Mouse (Mus musculus) CH12.LX (cell line): ENCODE measurements around the gene Gm15557. TPM values are rescaled to one million over a fixed set of nuclear protein-coding genes. Genes with fewer than 3 reads are reported as not detected.

Experiments
- DNase-seq: peaks from one replicate; pipeline ENCODE4 v3.0.0-alpha.2; 2013; ENCODE audit errors: extremely low read depth
- H3K27ac ChIP-seq: 2 replicates; pipeline ENCODE4 v1.5.1; 2012; ENCODE audit warnings: low read depth, mild to moderate bottlenecking, control low read depth, moderate library complexity; ENCODE audit not compliant: insufficient read depth
- H3K27me3 ChIP-seq: replicated peaks from 2 replicates; pipeline ENCODE3; 2012; ENCODE audit warnings: inconsistent platforms
- H3K36me3 ChIP-seq, 2 experiments: replicated peaks in 1 of 2; 2 replicates each; pipeline versions ENCODE3 to v1.6.1; 2012; ENCODE audit warnings: inconsistent platforms in 1 of 2, low read length in 1 of 2, mild to moderate bottlenecking in 1 of 2, mixed read lengths in 1 of 2, moderate library complexity in 1 of 2; ENCODE audit not compliant: control insufficient read depth in 1 of 2, insufficient read depth in 1 of 2
- H3K4me1 ChIP-seq, 2 experiments: 2 replicates each; pipeline ENCODE4 v1.6.1; 2012; ENCODE audit warnings: inconsistent platforms in 1 of 2, moderate library complexity in 1 of 2; ENCODE audit not compliant: insufficient read depth in 2 of 2, control insufficient read depth in 1 of 2
- H3K4me2 ChIP-seq: 2 replicates; pipeline ENCODE4 v1.6.1; 2012; ENCODE audit warnings: low read depth, mild to moderate bottlenecking, control low read depth; ENCODE audit not compliant: poor library complexity, insufficient read depth, severe bottlenecking
- H3K4me3 ChIP-seq, 3 experiments: fragments of 150-350 bp in 1 of 3; sonication (generic) in 1 of 3; replicated peaks in 1 of 3; 2 replicates each; pipeline versions ENCODE3 to v1.5.1; 2011 to 2012; ENCODE audit warnings: low read depth in 2 of 3, low read length in 2 of 3, mild to moderate bottlenecking in 2 of 3, moderate library complexity in 2 of 3, control low read depth in 1 of 3, improper control_type of control experiment in 1 of 3, inconsistent platforms in 1 of 3, mixed read lengths in 1 of 3; ENCODE audit not compliant: poor library complexity in 1 of 3
- H3K79me2 ChIP-seq: replicated peaks from 2 replicates; pipeline ENCODE4 v1.6.1; 2012; ENCODE audit warnings: mild to moderate bottlenecking, moderate library complexity; ENCODE audit not compliant: control insufficient read depth, poor library complexity, insufficient read depth, severe bottlenecking; ENCODE audit errors: extremely low read depth
- H3K9ac ChIP-seq: 2 replicates; pipeline ENCODE4 v1.6.1; 2012; ENCODE audit warnings: low read depth, mild to moderate bottlenecking, control low read depth, moderate library complexity; ENCODE audit not compliant: insufficient read depth
- H3K9me3 ChIP-seq: replicated peaks from 2 replicates; pipeline ENCODE3; 2012; ENCODE audit warnings: low read length, inconsistent platforms, mixed read lengths
- CHD1 ChIP-seq: IDR thresholded peaks from 2 replicates; pipeline ENCODE4 v1.6.1; 2012; ENCODE audit warnings: low read depth, low read length, improper control_type of control experiment, inconsistent platforms
- CHD2 ChIP-seq: IDR thresholded peaks from 2 replicates; pipeline ENCODE4 v1.6.1; 2011; ENCODE audit warnings: low read length, improper control_type of control experiment
- CTCF ChIP-seq, 2 experiments: IDR thresholded peaks in 1 of 2; conservative IDR thresholded peaks in 1 of 2; 2 replicates each; pipeline ENCODE4 v1.5.1; 2011 to 2012; ENCODE audit warnings: low read depth in 2 of 2, low read length in 2 of 2, improper control_type of control experiment in 1 of 2, inconsistent platforms in 1 of 2, mild to moderate bottlenecking in 1 of 2, moderate library complexity in 1 of 2
- E2F4 ChIP-seq: IDR thresholded peaks from 2 replicates; pipeline ENCODE4 v1.6.1; 2011; ENCODE audit warnings: low read depth, low read length, improper control_type of control experiment; ENCODE audit not compliant: insufficient replicate concordance
- EP300 ChIP-seq: IDR thresholded peaks from 2 replicates; pipeline ENCODE4 v1.6.1; 2011; ENCODE audit warnings: low read length, improper control_type of control experiment
- MAZ ChIP-seq: IDR thresholded peaks from 2 replicates; pipeline ENCODE4 v1.6.1; 2012; ENCODE audit warnings: low read depth, mild to moderate bottlenecking, inconsistent platforms, low read length, improper control_type of control experiment, moderate library complexity
- MYC ChIP-seq: IDR thresholded peaks from 2 replicates; pipeline ENCODE4 v1.6.1; 2011; ENCODE audit warnings: low read depth, mild to moderate bottlenecking, improper control_type of control experiment, low read length
- NELFE ChIP-seq: IDR thresholded peaks from 2 replicates; pipeline ENCODE4 v1.6.1; 2011; ENCODE audit warnings: low read depth, low read length, improper control_type of control experiment
- POLR2A ChIP-seq: IDR thresholded peaks from 2 replicates; pipeline ENCODE4 v1.6.1; 2011; ENCODE audit warnings: low read depth, mild to moderate bottlenecking, improper control_type of control experiment, low read length
- RAD21 ChIP-seq: IDR thresholded peaks from 2 replicates; pipeline ENCODE4 v1.6.1; 2011; ENCODE audit warnings: low read depth, mild to moderate bottlenecking, low read length, improper control_type of control experiment, moderate library complexity
- RCOR1 ChIP-seq: conservative IDR thresholded peaks from 2 replicates; pipeline ENCODE4 v1.6.1; 2012; ENCODE audit warnings: low read depth, mild to moderate bottlenecking, inconsistent platforms, low read length, improper control_type of control experiment
- SIN3A ChIP-seq: IDR thresholded peaks from 2 replicates; pipeline ENCODE4 v1.6.1; 2012; ENCODE audit warnings: low read length, improper control_type of control experiment, inconsistent platforms
- SMC3 ChIP-seq: IDR thresholded peaks from 2 replicates; pipeline ENCODE4 v1.6.1; 2011; ENCODE audit warnings: low read depth, low read length, improper control_type of control experiment
- UBTF ChIP-seq: IDR thresholded peaks from 2 replicates; pipeline ENCODE4 v1.6.1; 2012; ENCODE audit warnings: low read depth, mild to moderate bottlenecking, inconsistent platforms, low read length, improper control_type of control experiment, moderate library complexity
- USF1 ChIP-seq: IDR thresholded peaks from 2 replicates; pipeline ENCODE4 v1.6.1; 2014; ENCODE audit warnings: low read depth, mild to moderate bottlenecking, inconsistent platforms, low read length, improper control_type of control experiment
- USF2 ChIP-seq: conservative IDR thresholded peaks from 2 replicates; pipeline ENCODE4 v1.6.1; 2011; ENCODE audit warnings: low read depth, low read length, improper control_type of control experiment
- ZC3H11A ChIP-seq: IDR thresholded peaks from 2 replicates; pipeline ENCODE4 v1.6.1; 2012; ENCODE audit warnings: low read depth, mild to moderate bottlenecking, inconsistent platforms, low read length, improper control_type of control experiment
- ZNF384 ChIP-seq: IDR thresholded peaks from 2 replicates; pipeline ENCODE4 v1.6.1; 2012; ENCODE audit warnings: low read depth, low read length, improper control_type of control experiment, inconsistent platforms
- dilution Hi-C: fragments of 300-500 bp; cut with MboI; formaldehyde crosslinking; loops from 2 replicates; pipeline ENCODE4 v1.14.3; 2020; ENCODE audit warnings: low sequenced_read_pairs; ENCODE audit not compliant: extremely low pct_unique_long_range_greater_than_20kb, extremely low pct_ligation_motif_present
- in situ Hi-C: fragments of 300-500 bp; cut with MboI; formaldehyde crosslinking; loops from 3 replicates; pipeline ENCODE4 v1.14.3; 2019; ENCODE audit warnings: low sequenced_read_pairs, low pct_ligation_motif_present, low pct_unique_long_range_greater_than_20kb, mixed read lengths
- polyA plus RNA-seq: library from polyadenylated mRNA; unstranded; fragments of >175 nt; gene quantifications from 2 replicates; pipeline ENCODE4 v1.2.1, GENCODE M21; 2012; ENCODE audit warnings: low read depth; ENCODE audit not compliant: insufficient read length
- total RNA-seq, 2 experiments: library from RNA; depleted of rRNA; stranded (reverse); fragments of 300-350 nt in 1 of 2; fragments of >200 nt in 1 of 2; gene quantifications; 2 replicates each; pipeline ENCODE4 v1.2.3; 2012 to 2014

Gene Gm15557
- total and polyA plus RNA-seq, 3 experiments = not detected

GRCm38 (mm10) chr2:155962991-155963390 is 22.5 kb downstream of the Gm15557 start:
- Histone ChIP-seq H3K4me1 (peaks cover 5 to 47% of the 10 kb centered on the region in 2 experiments; a peak in 3 of 4 replicates), H3K4me3 (no peak overlapping the region), H3K27ac (no peak overlapping the region), H3K27me3 (no peaks in the 10 kb centered on the region), H3K9ac (no peak overlapping the region), H3K4me2 (no peak overlapping the region), H3K9me3 (no peaks in the 10 kb centered on the region), H3K36me3 (peaks cover 37 to 66% of the 10 kb centered on the region in 2 experiments), H3K79me2 (peaks cover 6% of the 10 kb centered on the region; the same call in 1 of the 2 replicates)
- in situ Hi-C loops = loop anchor here (10.0 kb wide), 1 partner anchor 172 kb away; no protein-coding TSS in a partner anchor
- no peak for TF ChIP-seq POLR2A
- peak in 1 of 2 experiments; percentile 60; a peak in 2 of 4 replicates for TF ChIP-seq CTCF (conservative IDR thresholded peaks at IDR 0.05 in 1 of 2, IDR thresholded peaks at IDR 0.05 in 1 of 2; ENCODE audit: low read depth in 2 of 2, low read length in 2 of 2)
- TF ChIP-seq USF1 = no peak
- TF ChIP-seq CHD1 = no peak
- TF ChIP-seq RCOR1 = no peak
- no peak for TF ChIP-seq MYC
- peak; percentile 25 for TF ChIP-seq SMC3
- no peak for TF ChIP-seq EP300
- TF ChIP-seq RAD21 = peak; percentile 60
- DNase-seq = no peak
- dilution Hi-C loops = no loop called here

GRCm38 (mm10) chr2:155973348-155973747 is 32.8 kb downstream of the Gm15557 start:
- dilution Hi-C loops (no loop called here), in situ Hi-C loops (no loop called here)
- H3K4me2 ChIP-seq = no peak overlapping the region
- no peaks in the 10 kb centered on the region for H3K9me3 ChIP-seq
- peaks cover 0 to 38% of the 10 kb centered on the region in 2 experiments; a peak in 2 of 4 replicates for H3K4me1 ChIP-seq
- H3K27ac ChIP-seq = no peak overlapping the region
- H3K79me2 ChIP-seq = no peaks in the 10 kb centered on the region
- no peak overlapping the region for H3K9ac ChIP-seq
- DNase-seq = no peak
- TF ChIP-seq MAZ = no peak
- no peak for TF ChIP-seq ZNF384
- no peak for TF ChIP-seq SIN3A
- TF ChIP-seq ZC3H11A = no peak
- TF ChIP-seq RCOR1 = no peak
- TF ChIP-seq E2F4 = no peak
- TF ChIP-seq NELFE = no peak
- TF ChIP-seq USF2 = no peak
- no peak for TF ChIP-seq UBTF
- no peak for TF ChIP-seq POLR2A
- no peak for TF ChIP-seq CHD2
- no peak overlapping the region for H3K4me3 ChIP-seq
- peaks cover 64 to 82% of the 10 kb centered on the region in 2 experiments for H3K36me3 ChIP-seq
- H3K27me3 ChIP-seq = no peaks in the 10 kb centered on the region
